Mouse (Mus musculus) frontal cortex, adult (tissue): ENCODE results near the gene Upf1.

ENCODE experiments used
- ATAC-seq: cut with Nextera tagmentation; 2 replicates; pipeline ENCODE4 v1.9.2; 2017; ENCODE audit warnings: mild to moderate bottlenecking, moderate library complexity, mixed read lengths; ENCODE audit not compliant: low TSS enrichment

The Upf1 gene

GRCm38 (mm10) chr8:70327512-70327911 is 25.6 kb downstream of the Upf1 start:
- ATAC-seq: no peak

- no peak for ATAC-seq
These were observed 29.4 kb downstream of the Upf1 start for GRCm38 (mm10) chr8:70323716-70324115.

DNA sequence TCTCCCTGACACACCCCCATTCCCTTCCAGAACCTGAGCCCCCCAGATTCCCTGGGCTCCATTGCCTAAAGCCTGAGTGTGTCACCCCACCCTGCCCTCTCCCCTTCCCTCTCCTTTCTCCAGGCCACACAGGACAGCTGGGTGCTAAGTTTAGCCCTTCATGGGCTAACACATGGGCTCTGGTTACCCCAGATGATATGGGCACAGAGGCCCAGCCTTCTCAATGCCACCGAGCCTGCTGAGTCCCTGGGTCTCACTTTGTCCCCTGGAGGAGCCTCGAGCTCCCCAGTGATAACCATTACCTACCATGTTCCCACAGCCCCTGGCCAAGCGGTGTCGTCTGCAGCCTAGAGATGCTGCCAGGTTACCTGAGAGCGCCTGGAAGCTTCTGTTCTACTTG is 35.2 kb downstream of the Upf1 start:
- no peak for ATAC-seq

DNA sequence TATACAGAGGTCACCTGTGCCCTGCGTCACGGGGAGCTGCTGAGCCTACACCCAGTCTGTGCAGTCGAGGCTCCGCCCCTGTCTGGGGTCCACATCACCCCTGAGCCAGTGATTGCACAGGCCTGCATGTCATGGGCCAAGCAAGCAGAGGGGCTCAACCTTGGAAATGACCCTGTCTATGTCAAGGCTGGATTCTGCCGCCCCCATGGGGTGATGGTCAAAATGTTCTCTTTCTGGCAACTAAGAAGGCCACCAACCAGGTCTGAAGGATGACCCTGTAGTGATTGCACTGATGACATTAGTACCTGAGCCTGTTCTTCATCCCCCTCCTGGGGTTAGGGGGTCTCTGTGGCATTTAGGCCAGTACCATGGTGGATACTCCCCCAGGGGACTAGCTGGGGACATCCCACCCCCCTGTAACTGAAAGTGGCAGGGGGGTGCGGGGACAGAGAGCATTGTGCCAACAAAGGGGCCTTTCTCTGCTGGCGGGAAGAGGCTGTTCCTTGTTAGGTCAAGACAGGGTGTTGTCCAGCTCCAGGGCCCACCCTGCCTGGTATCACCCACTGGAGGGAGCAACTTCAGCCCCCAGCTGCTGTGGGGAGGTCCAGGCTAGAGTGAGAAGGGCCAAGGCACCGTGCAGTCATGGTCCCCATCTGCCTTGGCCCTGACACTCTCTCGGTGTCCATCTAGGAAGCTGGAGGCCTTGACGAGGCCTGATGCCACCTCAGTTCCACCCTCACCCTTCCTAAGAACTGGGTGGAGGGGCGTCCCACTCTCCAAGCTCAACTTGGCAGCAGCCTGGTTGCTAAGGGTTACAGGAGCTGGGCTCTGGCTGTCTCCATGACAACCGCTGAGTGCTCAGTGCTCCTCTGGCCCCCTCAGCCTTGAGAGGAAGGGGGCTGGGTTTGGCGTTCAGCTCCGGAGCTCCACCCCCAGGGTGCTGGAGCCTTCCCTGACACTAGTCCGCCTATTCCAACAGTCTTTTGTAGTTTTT is 36.3 kb downstream of the Upf1 start:
- peak; percentile 73 for ATAC-seq

DNA sequence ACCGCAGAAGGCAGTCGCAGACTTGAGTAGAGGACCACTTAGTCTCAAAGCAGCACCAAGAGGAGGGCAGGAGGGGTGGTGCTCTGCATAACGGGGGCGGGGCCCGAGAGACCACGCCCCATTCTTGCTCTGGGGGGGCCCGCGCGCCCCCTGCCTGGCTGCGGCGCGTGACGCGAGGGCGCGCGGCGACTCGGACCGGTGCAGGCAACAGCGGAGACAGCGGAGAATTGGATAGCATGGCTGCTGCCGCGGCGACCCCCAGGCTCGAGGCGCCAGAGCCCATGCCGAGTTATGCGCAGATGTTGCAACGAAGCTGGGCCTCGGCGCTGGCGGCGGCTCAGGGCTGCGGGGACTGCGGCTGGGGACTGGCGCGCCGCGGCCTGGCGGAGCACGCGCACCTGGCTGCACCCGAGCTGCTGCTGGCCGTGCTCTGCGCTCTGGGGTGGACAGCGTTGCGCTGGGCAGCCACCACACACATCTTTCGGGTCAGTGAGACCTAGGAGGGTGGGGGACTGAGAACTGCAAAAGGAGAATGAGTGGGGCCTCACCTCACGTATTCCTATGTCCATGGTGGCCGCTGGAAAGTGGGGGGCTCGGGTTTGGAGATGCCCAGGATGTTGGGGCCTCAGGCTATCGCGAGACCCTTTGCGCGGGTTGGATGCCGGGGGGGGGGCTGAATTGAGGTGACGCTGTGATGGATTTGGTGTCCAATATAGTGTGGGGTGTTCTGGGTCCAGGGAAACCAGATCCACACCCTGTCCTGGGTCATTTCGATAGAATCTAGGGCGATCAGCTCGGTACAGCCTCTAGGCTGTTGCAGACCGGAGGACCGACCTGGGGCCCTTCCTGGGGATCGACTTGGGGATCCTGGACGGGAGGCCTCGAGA is 37.2 kb downstream of the Upf1 start, which contains the start of gene Cers1:
Gene Cers1, plus strand, starts transcription at position 152 of the 887 bp plus-strand sequence.
- peak; percentile 50 for ATAC-seq

- ATAC-seq: no peak
These were observed 39.7 kb downstream of the Upf1 start for GRCm38 (mm10) chr8:70313399-70313798.

GRCm38 (mm10) chr8:70309311-70309710 is 43.8 kb downstream of the Upf1 start:
- no peak for ATAC-seq

- ATAC-seq: no peak
These were observed 50.2 kb downstream of the Upf1 start for GRCm38 (mm10) chr8:70302901-70303300.

GRCm38 (mm10) chr8:70302358-70302890 is 50.7 kb downstream of the Upf1 start, which contains the start of the genes Ddx49 and Cope:
TSS of gene Ddx49 (minus strand) at chr8:70302489.
TSS of gene Cope (plus strand) at chr8:70302518.
- peak; percentile 93 for ATAC-seq

GRCm38 (mm10) chr8:70300881-70301280 is 52.2 kb downstream of the Upf1 start:
- ATAC-seq: no peak

GRCm38 (mm10) chr8:70293988-70294405 is 59.1 kb downstream of the Upf1 start:
- ATAC-seq: no peak; the same call in 1 of the 2 replicates

GRCm38 (mm10) chr8:70286737-70287136 is 66.3 kb downstream of the Upf1 start:
- no peak for ATAC-seq

GRCm38 (mm10) chr8:70285304-70285703 is 67.8 kb downstream of the Upf1 start:
- ATAC-seq: no peak

DNA sequence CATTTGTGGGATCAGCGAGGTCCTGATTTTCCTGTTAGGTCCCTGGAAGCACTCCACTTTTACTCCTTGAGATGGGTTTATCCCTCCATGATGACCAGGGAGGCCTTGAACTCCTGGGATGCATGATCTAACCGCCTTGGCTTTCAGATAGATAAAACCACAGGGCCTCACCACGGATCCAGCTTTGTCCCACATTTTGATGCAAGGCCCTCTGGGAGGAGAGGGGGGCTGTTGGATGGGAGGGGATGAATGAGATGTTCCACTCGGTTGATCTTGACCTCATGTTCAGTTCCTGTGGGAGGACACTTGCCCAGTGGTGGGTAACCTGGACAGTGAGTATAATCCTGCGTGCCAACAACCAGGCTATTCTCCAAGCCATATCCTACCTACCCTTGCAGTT is 68.7 kb downstream of the Upf1 start:
- no peak for ATAC-seq

DNA sequence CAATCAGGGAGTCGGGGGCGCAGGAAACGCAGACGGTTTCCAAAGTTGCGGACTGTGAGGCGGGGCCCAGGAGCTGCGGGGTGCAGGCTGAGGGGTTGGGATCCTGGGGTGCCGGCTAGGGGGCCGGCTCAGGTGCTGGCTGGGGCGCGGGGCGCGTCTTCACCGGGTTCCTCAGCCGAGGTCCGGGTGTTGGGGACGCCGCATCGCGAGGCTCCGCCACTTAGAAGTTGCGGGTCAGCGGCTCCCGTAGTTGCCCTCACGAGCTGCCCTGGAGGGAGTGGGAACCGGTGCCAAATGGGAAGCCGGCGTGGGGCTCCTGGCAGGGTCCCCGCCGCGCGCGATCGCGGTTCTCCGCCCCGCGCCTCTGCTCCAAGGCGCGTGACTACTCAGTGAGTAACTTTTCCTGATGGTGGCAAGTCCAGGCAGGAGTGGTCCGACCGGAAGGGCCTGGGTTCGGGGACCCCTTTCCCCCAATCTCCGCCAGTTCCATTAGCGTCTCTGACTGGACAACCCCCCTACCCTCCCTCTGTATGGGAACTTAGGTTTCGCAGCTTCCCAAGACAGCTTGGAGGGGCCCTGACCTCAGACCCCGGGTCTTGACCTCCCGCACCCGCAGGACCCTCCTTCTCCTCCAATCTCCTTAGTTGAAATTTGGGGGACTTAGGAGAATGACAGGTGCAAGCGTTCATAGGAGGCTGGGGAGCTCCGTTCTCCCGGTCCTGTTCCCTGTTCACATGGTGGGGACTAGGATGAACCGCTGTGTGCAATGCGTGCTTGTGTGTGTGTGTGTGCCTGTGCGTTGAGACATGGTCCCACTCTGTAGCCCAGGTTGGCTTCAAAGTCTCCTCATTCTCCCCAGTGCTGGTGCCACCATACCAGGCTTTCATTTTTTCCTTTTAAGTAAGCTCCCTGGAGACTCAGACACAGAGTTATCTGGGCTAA is 69.7 kb downstream of the Upf1 start:
- peak; percentile 29; the same call in 1 of the 2 replicates for ATAC-seq

DNA sequence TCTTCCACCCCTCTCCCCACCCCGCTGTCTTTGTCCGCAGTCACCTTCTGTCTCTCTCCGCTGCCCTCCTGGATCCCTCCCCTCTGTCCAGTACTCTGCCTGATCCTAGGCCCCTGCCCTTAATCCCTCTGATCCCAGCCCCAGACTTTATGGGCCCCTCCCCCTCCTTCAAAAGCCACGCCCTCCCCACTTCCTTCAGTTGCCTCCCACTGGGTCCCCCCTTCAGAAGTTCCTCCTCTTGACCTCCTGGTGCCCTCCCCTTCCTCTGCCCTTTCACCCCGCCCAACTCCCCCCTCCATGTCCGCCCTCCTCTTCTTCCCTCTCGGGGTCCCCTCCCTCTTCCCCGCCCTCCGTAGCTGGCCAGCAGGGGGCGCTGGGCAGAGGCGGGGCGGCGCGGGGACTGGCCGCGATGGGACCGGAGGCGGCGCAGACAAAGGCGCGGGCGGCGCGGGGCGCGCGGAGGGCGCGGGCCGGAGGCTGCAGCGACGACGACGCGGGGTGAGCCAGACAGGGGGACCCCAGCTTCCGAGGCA is 70.4 kb downstream of the Upf1 start, which contains the start of gene Homer3:
Gene Homer3, plus strand, starts transcription at position 225 of the 533 bp plus-strand sequence.
- peak; percentile 67 for ATAC-seq
